In genomic region chr3:66746373-66747072, GRCm38 (mm10) we compare ENCODE assay signal across 11 mouse cellular contexts.
DNase-seq lines count a peak whose midpoint lies in the region; ATAC-seq lines count a peak whose summit lies in the region.
"Had no signal": no experiment of that assay in that cellular context is flagged by ENCODE, and none has a peak within 500 bp of the region (broad histone marks: within the 10 kb centered on the region; RNA-seq: fewer than 3 reads in every experiment).

No protein-coding gene starts in this region.

- no peak overlapping the region for H3K9ac ChIP-seq in hindbrain, embryonic 13.5 days
- H3K9ac ChIP-seq in midbrain, embryonic 15.5 days, result no peak overlapping the region
- H3K9ac ChIP-seq in liver, embryonic 12.5 days, result no peak overlapping the region
- H3K9ac ChIP-seq: liver, embryonic 13.5 days had no signal

- WGBS in hindbrain, embryonic 13.5 days, result 28% methylated on average over 19 of the region's 19 CpGs
- 31% methylated on average over 19 of the region's 19 CpGs for WGBS in midbrain, embryonic 15.5 days
- WGBS in liver, embryonic 12.5 days (ENCODE audit: insufficient replicate concordance), result 79% methylated on average over 19 of the region's 19 CpGs

- H3K4me3 ChIP-seq in hindbrain, embryonic 13.5 days, result peak overlapping the region; percentile 15
- H3K4me3 ChIP-seq in midbrain, embryonic 15.5 days, result peak overlapping the region; percentile 4; the same call in 1 of the 2 replicates
- no peak overlapping the region for H3K4me3 ChIP-seq in liver, embryonic 12.5 days
- H3K4me3 ChIP-seq: liver, embryonic 13.5 days had no signal

- peak overlapping the region; percentile 30; the same call in 1 of the 2 replicates for H3K27ac ChIP-seq in hindbrain, embryonic 13.5 days
- no peak overlapping the region for H3K27ac ChIP-seq in midbrain, embryonic 15.5 days
- no peak overlapping the region for H3K27ac ChIP-seq in liver, embryonic 12.5 days
- H3K27ac ChIP-seq: liver, embryonic 13.5 days had no signal

- peaks cover 37% of the 10 kb centered on the region for H3K27me3 ChIP-seq in hindbrain, embryonic 13.5 days
- 0 out of 2 replicates have a peak, but pooled peaks cover 8% of the 10 kb centered on the region for H3K27me3 ChIP-seq in midbrain, embryonic 15.5 days (replicated peaks)
- H3K27me3 ChIP-seq in liver, embryonic 12.5 days (replicated peaks), result no peaks in the 10 kb centered on the region
- H3K27me3 ChIP-seq: liver, embryonic 13.5 days had no signal

- DNase-seq in cerebellum, postnatal 14 days, result peak; percentile 79 to 81
- peak; percentile 47 to 56 for DNase-seq in cerebellum, postnatal 25 days
- no peak for DNase-seq in lung, postnatal 36 days
- no peak for DNase-seq in left cerebral cortex, adult 18-20 months (ENCODE audit: low spot score in 2 of 2)
- DNase-seq: heart, adult 11 months; kidney, adult 11 months; liver, embryonic 13.5 days had no signal

- H3K4me2 ChIP-seq in hindbrain, embryonic 13.5 days, result peak overlapping the region; percentile 50
- H3K4me2 ChIP-seq in midbrain, embryonic 15.5 days, result peak overlapping the region; percentile 35
- H3K4me2 ChIP-seq in liver, embryonic 12.5 days, result no peak overlapping the region
- H3K4me2 ChIP-seq: liver, embryonic 13.5 days had no signal

- no peak for ATAC-seq in cerebellum, adult (ENCODE audit: insufficient number of reproducible peaks, low FRiP score, low TSS enrichment)
- peak; percentile 88 for ATAC-seq in hindbrain, embryonic 13.5 days (ENCODE audit: low FRiP score)
- peak; percentile 83 for ATAC-seq in midbrain, embryonic 15.5 days (replicated peaks)
- no peak for ATAC-seq in liver, embryonic 12.5 days

- H3K36me3 ChIP-seq in hindbrain, embryonic 13.5 days, result no peaks in the 10 kb centered on the region
- no peaks in the 10 kb centered on the region for H3K36me3 ChIP-seq in midbrain, embryonic 15.5 days (replicated peaks)
- H3K36me3 ChIP-seq in liver, embryonic 12.5 days, result no peaks in the 10 kb centered on the region
- H3K36me3 ChIP-seq: liver, embryonic 13.5 days had no signal

- H3K4me1 ChIP-seq in hindbrain, embryonic 13.5 days (replicated peaks), result peaks cover 19% of the 10 kb centered on the region
- peaks cover 8% of the 10 kb centered on the region for H3K4me1 ChIP-seq in midbrain, embryonic 15.5 days
- H3K4me1 ChIP-seq in liver, embryonic 12.5 days, result no peaks in the 10 kb centered on the region
- H3K4me1 ChIP-seq: liver, embryonic 13.5 days had no signal

- no peaks in the 10 kb centered on the region for H3K9me3 ChIP-seq in hindbrain, embryonic 13.5 days
- no peaks in the 10 kb centered on the region for H3K9me3 ChIP-seq in midbrain, embryonic 15.5 days
- no peaks in the 10 kb centered on the region for H3K9me3 ChIP-seq in liver, embryonic 12.5 days (replicated peaks)
- H3K9me3 ChIP-seq: liver, embryonic 13.5 days had no signal

Comparison
In these comparisons a context has a peak if more than half of its experiments do, and no peak if none do; other contexts are left out.
1. DNase-seq: peak in cerebellum, postnatal 14 days (2 of 2) and cerebellum, postnatal 25 days (2 of 2); none in lung, postnatal 36 days (single experiment) and left cerebral cortex, adult 18-20 months (0 of 2).
2. ATAC-seq: peak in hindbrain, embryonic 13.5 days (single experiment) and midbrain, embryonic 15.5 days (single experiment); none in cerebellum, adult (single experiment) and liver, embryonic 12.5 days (single experiment).